Mouse (Mus musculus): Measurements from ENCODE around the gene C1qtnf9. TPM values are rescaled to one million over a fixed set of nuclear protein-coding genes. Genes with fewer than 3 reads are reported as not detected.

The C1qtnf9 gene
- polyA plus RNA-seq, 1 experiment = not detected

DNA sequence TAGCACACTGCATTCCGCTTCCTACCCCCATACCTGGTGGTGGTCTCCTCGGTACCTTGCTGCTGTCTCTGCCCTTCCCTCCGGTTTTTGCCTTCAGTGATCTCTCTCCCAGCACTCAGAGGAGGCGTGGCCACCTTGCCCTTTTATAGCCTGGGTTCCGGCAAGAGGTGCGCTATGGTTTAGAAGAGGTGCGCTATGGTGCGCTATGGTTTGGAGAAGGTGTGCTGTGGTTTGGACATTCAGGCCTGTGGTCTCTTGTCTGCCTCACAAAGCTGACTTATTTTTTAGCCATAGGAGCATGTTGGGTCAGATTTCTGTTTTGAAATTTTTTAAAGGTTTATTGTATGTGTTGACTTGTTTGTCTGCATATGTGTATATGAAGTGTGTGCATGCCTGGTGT, 41.9 kb downstream of the C1qtnf9 start:
- WGBS = 96% methylated on average over 8 of the region's 8 CpGs
- H3K4me3 ChIP-seq (ENCODE audit: insufficient read depth, low read depth, low read length) = no peak overlapping the region
- H3K4me1 ChIP-seq (ENCODE audit: control insufficient read depth, insufficient read depth, low read length) = peaks cover 2% of the 10 kb centered on the region; the same call in 1 of the 2 replicates
- no peak overlapping the region for H3K27ac ChIP-seq (ENCODE audit: insufficient read depth, low read depth, low read length)
- TF ChIP-seq POLR2A (IDR thresholded peaks at IDR 0.05; ENCODE audit: insufficient read depth, low read depth, low read length) (no peak), CTCF (IDR thresholded peaks at IDR 0.05; ENCODE audit: insufficient read depth, low read depth, low read length) (no peak)

- no peak overlapping the region for H3K4me3 ChIP-seq (ENCODE audit: insufficient read depth, low read depth, low read length)
- peaks cover 2% of the 10 kb centered on the region; the same call in 1 of the 2 replicates for H3K4me1 ChIP-seq (ENCODE audit: control insufficient read depth, insufficient read depth, low read length)
- 94% methylated on average over 4 of the region's 4 CpGs for WGBS
- H3K27ac ChIP-seq (ENCODE audit: insufficient read depth, low read depth, low read length) = no peak overlapping the region
- no peak for TF ChIP-seq CTCF (IDR thresholded peaks at IDR 0.05; ENCODE audit: insufficient read depth, low read depth, low read length)
- no peak for TF ChIP-seq POLR2A (IDR thresholded peaks at IDR 0.05; ENCODE audit: insufficient read depth, low read depth, low read length)
These were observed 43.6 kb downstream of the C1qtnf9 start for GRCm38 (mm10) chr14:60811547-60811946.

- Histone ChIP-seq H3K4me3 (ENCODE audit: insufficient read depth, low read depth, low read length) (no peak overlapping the region), H3K4me1 (ENCODE audit: control insufficient read depth, insufficient read depth, low read length) (no peaks in the 10 kb centered on the region; the same call in 1 of the 2 replicates), H3K27ac (ENCODE audit: insufficient read depth, low read depth, low read length) (no peak overlapping the region)
- 93% methylated on average over 5 of the region's 5 CpGs for WGBS
- TF ChIP-seq POLR2A (IDR thresholded peaks at IDR 0.05; ENCODE audit: insufficient read depth, low read depth, low read length) (no peak), CTCF (IDR thresholded peaks at IDR 0.05; ENCODE audit: insufficient read depth, low read depth, low read length) (no peak)
These were observed 47.2 kb downstream of the C1qtnf9 start for GRCm38 (mm10) chr14:60815098-60815497.

GRCm38 (mm10) chr14:60818045-60818444, 50.1 kb downstream of the C1qtnf9 start:
- Histone ChIP-seq H3K4me3 (ENCODE audit: insufficient read depth, low read depth, low read length) (no peak overlapping the region), H3K27ac (ENCODE audit: insufficient read depth, low read depth, low read length) (no peak overlapping the region), H3K4me1 (ENCODE audit: control insufficient read depth, insufficient read depth, low read length) (no peaks in the 10 kb centered on the region; the same call in 1 of the 2 replicates)
- no peak for TF ChIP-seq CTCF (IDR thresholded peaks at IDR 0.05; ENCODE audit: insufficient read depth, low read depth, low read length)
- no peak for TF ChIP-seq POLR2A (IDR thresholded peaks at IDR 0.05; ENCODE audit: insufficient read depth, low read depth, low read length)
- 73% methylated on average over 5 of the region's 5 CpGs for WGBS

GRCm38 (mm10) chr14:60830096-60830495, 62.2 kb downstream of the C1qtnf9 start:
- WGBS = 89% methylated on average over 2 of the region's 2 CpGs
- Histone ChIP-seq H3K4me3 (ENCODE audit: insufficient read depth, low read depth, low read length) (no peak overlapping the region), H3K4me1 (ENCODE audit: control insufficient read depth, insufficient read depth, low read length) (no peaks in the 10 kb centered on the region), H3K27ac (ENCODE audit: insufficient read depth, low read depth, low read length) (no peak overlapping the region)
- no peak for TF ChIP-seq POLR2A (IDR thresholded peaks at IDR 0.05; ENCODE audit: insufficient read depth, low read depth, low read length)
- no peak for TF ChIP-seq CTCF (IDR thresholded peaks at IDR 0.05; ENCODE audit: insufficient read depth, low read depth, low read length)

Other genes starting within 250 kb of the C1qtnf9 start
- gene Spata13, start 134.1 kb upstream of the C1qtnf9 start, polyA plus RNA-seq (2012; ENCODE audit: insufficient read depth, insufficient read length, low replicate concordance, missing spikeins) = not detected in 2 replicates
- gene Mipep, start 16.4 kb downstream of the C1qtnf9 start, polyA plus RNA-seq (2012; ENCODE audit: insufficient read depth, insufficient read length, low replicate concordance, missing spikeins) = not detected in 2 replicates